Mouse (Mus musculus) liver, adult 10 weeks (tissue): ENCODE results near the gene Unc13c. TPM values are rescaled to one million over a fixed set of nuclear protein-coding genes. Genes with fewer than 3 reads are reported as not detected.

Experiments used
- polyA plus RNA-seq: library from polyadenylated mRNA; stranded (reverse); fragments of 350-450 nt; fragmentation: Illumina TruSeq; extraction: RNeasy Lipid Tissue Mini Kit (QIAGEN cat#74804); gene quantifications from one replicate; pipeline ENCODE4 v1.2.3, GENCODE M21; 2014; ENCODE audit warnings: low read depth, low replicate concordance

The Unc13c gene
- not detected for polyA plus RNA-seq

DNA sequence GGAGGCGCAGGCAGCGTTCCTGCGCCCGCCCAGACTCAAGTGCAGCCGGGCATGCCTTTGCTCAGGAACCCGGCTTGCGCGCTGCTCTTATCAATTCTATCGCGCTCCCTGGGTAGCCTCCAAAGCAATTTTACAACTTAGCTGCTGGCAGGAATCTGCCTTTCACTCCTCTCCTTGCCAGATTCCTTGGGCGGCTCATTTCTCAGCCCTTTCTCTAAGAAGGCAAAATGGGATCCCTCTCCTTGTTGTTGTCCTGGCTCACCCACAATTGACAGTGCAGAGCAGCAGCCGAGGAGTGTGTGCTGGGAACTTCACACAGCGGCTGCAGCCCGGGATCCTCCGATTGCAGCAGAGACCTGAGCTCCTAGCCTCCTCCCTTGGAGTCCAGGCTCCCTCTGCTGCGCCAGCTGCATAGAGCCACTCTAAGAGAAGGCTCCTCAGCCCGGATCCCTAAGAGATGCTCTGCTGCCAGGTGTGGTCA, at the start of gene Unc13c:
Gene Unc13c, minus strand, starts transcription at position 326 of the 481 bp plus-strand sequence.

Other genes starting within 250 kb of the Unc13c start
- not detected for gene Wdr72, start 141.4 kb upstream of the Unc13c start, polyA plus RNA-seq